Mouse (Mus musculus) C2C12 (cell line): ENCODE measurements around the gene Gtsf2. TPM values are rescaled to one million over a fixed set of nuclear protein-coding genes. Genes with fewer than 3 reads are reported as not detected.

Experiments used
- H3K27me3 ChIP-seq: one replicate; pipeline ENCODE4 v1.6.1; 2011; ENCODE audit not compliant: control insufficient read depth, insufficient read depth, insufficient read length
- H3K36me3 ChIP-seq: one replicate; pipeline ENCODE4 v1.6.1; 2011; ENCODE audit not compliant: control insufficient read depth, insufficient read depth
- H3K4me3 ChIP-seq: one replicate; pipeline ENCODE4 v1.5.1; 2011; ENCODE audit warnings: mild to moderate bottlenecking, control low read depth; ENCODE audit not compliant: poor library complexity, insufficient read depth, severe bottlenecking
- H3K79me2 ChIP-seq: one replicate; pipeline ENCODE4 v1.6.1; 2011; ENCODE audit not compliant: control insufficient read depth, insufficient read depth
- H3K79me3 ChIP-seq: one replicate; pipeline ENCODE4 v1.6.1; 2011; ENCODE audit warnings: low read depth, control low read depth
- H3ac ChIP-seq: one replicate; pipeline ENCODE3; 2011; ENCODE audit warnings: low read depth; ENCODE audit not compliant: control insufficient read depth, insufficient read length
- CEBPB ChIP-seq: IDR thresholded peaks from one replicate; pipeline ENCODE4 v1.6.1; 2011; ENCODE audit warnings: low read depth, mild to moderate bottlenecking, control low read depth, moderate library complexity
- CTCF ChIP-seq: IDR thresholded peaks from one replicate; pipeline ENCODE4 v1.5.1; 2011; ENCODE audit not compliant: control insufficient read depth, insufficient read depth, insufficient read length
- FOSL1 ChIP-seq: IDR thresholded peaks from one replicate; pipeline ENCODE4 v1.8.0; 2011; ENCODE audit warnings: mild to moderate bottlenecking, low read length; ENCODE audit not compliant: poor library complexity, insufficient read depth, severe bottlenecking
- MAX ChIP-seq: IDR thresholded peaks from one replicate; pipeline ENCODE4 v1.6.1; 2011; ENCODE audit warnings: mild to moderate bottlenecking, control low read depth
- MYOD1 ChIP-seq: IDR thresholded peaks from one replicate; pipeline ENCODE4 v1.6.1; 2011; ENCODE audit warnings: low read depth; ENCODE audit not compliant: control insufficient read depth, insufficient read length
- MYOG ChIP-seq: IDR thresholded peaks from one replicate; pipeline ENCODE4 v1.6.1; 2011; ENCODE audit not compliant: control insufficient read depth, insufficient read length; ENCODE audit errors: extremely low read depth
- USF1 ChIP-seq: IDR thresholded peaks from one replicate; pipeline ENCODE4 v1.6.1; 2011; ENCODE audit warnings: low read depth, mild to moderate bottlenecking, control low read depth, moderate library complexity
- long read RNA-seq, 2 experiments: library from polyadenylated mRNA; unstranded; transcript quantifications; one replicate each; pipeline ENCODE4 v2.0.0; 2019 to 2020
- polyA plus RNA-seq: library from polyadenylated mRNA; unstranded; fragments of >200 nt; fragmentation: generic; extraction: Trizol; gene quantifications from one replicate; pipeline ENCODE4 v1.2.1, GENCODE M21; 2012; ENCODE audit warnings: missing spikeins

The Gtsf2 gene
- polyA plus RNA-seq = not detected
- long read RNA-seq, experiment 1 = 0 reads
- long read RNA-seq, experiment 2 = 0 reads

GRCm38 (mm10) chr15:103448369-103448768 lies at the start of gene Gtsf2:
Gtsf2 (minus strand) TSS chr15:103448469.
- Histone ChIP-seq H3K4me3 (no peak within 1 kb of the TSS), H3ac (no peak within 1 kb of the TSS), H3K79me3 (no peaks in the 10 kb centered on the region), H3K79me2 (no peaks in the 10 kb centered on the region), H3K36me3 (no peaks in the 10 kb centered on the region), H3K27me3 (no peaks in the 10 kb centered on the region)
- TF ChIP-seq MYOD1 (no peak), FOSL1 (no peak), CEBPB (no peak), CTCF (no peak), MYOG (no peak), USF1 (no peak), MAX (no peak)

GRCm38 (mm10) chr15:103496204-103497140 lies 48.2 kb upstream of the Gtsf2 start:
- Histone ChIP-seq H3K27me3 (no peaks in the 10 kb centered on the region), H3K4me3 (no peak overlapping the region), H3ac (no peak overlapping the region), H3K79me3 (no peaks in the 10 kb centered on the region), H3K36me3 (no peaks in the 10 kb centered on the region), H3K79me2 (no peaks in the 10 kb centered on the region)
- peak; percentile 87 for TF ChIP-seq FOSL1
- TF ChIP-seq MYOD1 = no peak
- TF ChIP-seq MAX = peak; percentile 53
- TF ChIP-seq CTCF = no peak
- TF ChIP-seq USF1 = peak; percentile 49
- no peak for TF ChIP-seq CEBPB
- no peak for TF ChIP-seq MYOG

GRCm38 (mm10) chr15:103488336-103488735 lies 40.1 kb upstream of the Gtsf2 start:
- H3K27me3 ChIP-seq = no peaks in the 10 kb centered on the region
- no peaks in the 10 kb centered on the region for H3K79me3 ChIP-seq
- TF ChIP-seq MAX (no peak), CTCF (no peak), USF1 (no peak), MYOD1 (no peak), MYOG (no peak), CEBPB (no peak), FOSL1 (no peak)
- no peak overlapping the region for H3ac ChIP-seq
- H3K36me3 ChIP-seq = no peaks in the 10 kb centered on the region
- H3K79me2 ChIP-seq = no peaks in the 10 kb centered on the region
- no peak overlapping the region for H3K4me3 ChIP-seq

- H3K4me3 ChIP-seq = no peak overlapping the region
- H3K36me3 ChIP-seq = no peaks in the 10 kb centered on the region
- H3ac ChIP-seq = no peak overlapping the region
- no peak for TF ChIP-seq MAX
- no peak for TF ChIP-seq CEBPB
- TF ChIP-seq MYOG = no peak
- no peak for TF ChIP-seq MYOD1
- TF ChIP-seq USF1 = no peak
- no peak for TF ChIP-seq CTCF
- no peak for TF ChIP-seq FOSL1
- no peaks in the 10 kb centered on the region for H3K79me2 ChIP-seq
- no peaks in the 10 kb centered on the region for H3K27me3 ChIP-seq
- no peaks in the 10 kb centered on the region for H3K79me3 ChIP-seq
Observed at GRCm38 (mm10) chr15:103486658-103487057, 38.4 kb upstream of the Gtsf2 start.

- Histone ChIP-seq H3K79me2 (no peaks in the 10 kb centered on the region), H3K27me3 (no peaks in the 10 kb centered on the region), H3K79me3 (no peaks in the 10 kb centered on the region), H3K36me3 (no peaks in the 10 kb centered on the region), H3ac (no peak overlapping the region), H3K4me3 (no peak overlapping the region)
- TF ChIP-seq MYOD1 (no peak), CTCF (no peak), MYOG (no peak), MAX (no peak), FOSL1 (no peak), CEBPB (no peak), USF1 (no peak)
Observed at GRCm38 (mm10) chr15:103485106-103485505, 36.8 kb upstream of the Gtsf2 start.

GRCm38 (mm10) chr15:103484490-103484889 lies 36.2 kb upstream of the Gtsf2 start:
- no peak overlapping the region for H3K4me3 ChIP-seq
- H3K36me3 ChIP-seq = no peaks in the 10 kb centered on the region
- no peaks in the 10 kb centered on the region for H3K79me3 ChIP-seq
- H3K27me3 ChIP-seq = no peaks in the 10 kb centered on the region
- no peak overlapping the region for H3ac ChIP-seq
- no peaks in the 10 kb centered on the region for H3K79me2 ChIP-seq
- TF ChIP-seq CEBPB (no peak), FOSL1 (no peak), MYOD1 (no peak), MYOG (no peak), USF1 (no peak), CTCF (no peak), MAX (no peak)
